Mouse (Mus musculus): ENCODE results near the gene Lmtk2. TPM values are rescaled to one million over a fixed set of nuclear protein-coding genes. Genes with fewer than 3 reads are reported as not detected.

Gene Lmtk2
- polyA plus RNA-seq, 1 experiment from 2014 or later: 6.5 TPM

GRCm38 (mm10) chr5:144178216-144178615 lies 78.0 kb downstream of the Lmtk2 start:
- Histone ChIP-seq H3K27ac (ENCODE audit: low read length) (no peak overlapping the region), H3K4me3 (replicated peaks; ENCODE audit: low read length) (no peak overlapping the region), H3K36me3 (ENCODE audit: control insufficient read depth, insufficient read depth, low read length) (peaks cover 15% of the 10 kb centered on the region; the same call in 1 of the 2 replicates), H3K4me2 (ENCODE audit: low read depth, low read length) (no peak overlapping the region), H3K27me3 (ENCODE audit: control insufficient read depth, insufficient read depth, low read length) (no peaks in the 10 kb centered on the region), H3K9ac (ENCODE audit: low read length) (no peak overlapping the region), H3K9me3 (replicated peaks; ENCODE audit: control insufficient read depth, low read length) (no peaks in the 10 kb centered on the region), H3K4me1 (ENCODE audit: control insufficient read depth, insufficient read depth, low read length) (no peaks in the 10 kb centered on the region)
- 46% methylated on average over 6 of the region's 6 CpGs for WGBS
- no peak for ATAC-seq (ENCODE audit: insufficient read depth, low FRiP score)

- H3K27me3 ChIP-seq (ENCODE audit: control insufficient read depth, insufficient read depth, low read length): no peaks in the 10 kb centered on the region
- WGBS: 86% methylated on average over 7 of the region's 7 CpGs
- no peak overlapping the region; the same call in 1 of the 2 replicates for H3K27ac ChIP-seq (ENCODE audit: low read length)
- no peak overlapping the region for H3K4me2 ChIP-seq (ENCODE audit: low read depth, low read length)
- H3K4me3 ChIP-seq (replicated peaks; ENCODE audit: low read length): no peak overlapping the region
- ATAC-seq (ENCODE audit: insufficient read depth, low FRiP score): no peak
- no peak overlapping the region for H3K9ac ChIP-seq (ENCODE audit: low read length)
- H3K9me3 ChIP-seq (replicated peaks; ENCODE audit: control insufficient read depth, low read length): no peaks in the 10 kb centered on the region
- H3K4me1 ChIP-seq (ENCODE audit: control insufficient read depth, insufficient read depth, low read length): no peaks in the 10 kb centered on the region
- no peaks in the 10 kb centered on the region; the same call in 1 of the 2 replicates for H3K36me3 ChIP-seq (ENCODE audit: control insufficient read depth, insufficient read depth, low read length)
Measured at GRCm38 (mm10) chr5:144181249-144181648, 81.0 kb downstream of the Lmtk2 start.

- no peak overlapping the region for H3K4me3 ChIP-seq (replicated peaks; ENCODE audit: low read length)
- no peaks in the 10 kb centered on the region for H3K4me1 ChIP-seq (ENCODE audit: control insufficient read depth, insufficient read depth, low read length)
- H3K4me2 ChIP-seq (ENCODE audit: low read depth, low read length): no peak overlapping the region
- ATAC-seq (ENCODE audit: insufficient read depth, low FRiP score): no peak
- H3K27me3 ChIP-seq (ENCODE audit: control insufficient read depth, insufficient read depth, low read length): no peaks in the 10 kb centered on the region
- H3K9me3 ChIP-seq (replicated peaks; ENCODE audit: control insufficient read depth, low read length): no peaks in the 10 kb centered on the region
- no peaks in the 10 kb centered on the region; the same call in 1 of the 2 replicates for H3K36me3 ChIP-seq (ENCODE audit: control insufficient read depth, insufficient read depth, low read length)
- peak overlapping the region; percentile 3; the same call in 1 of the 2 replicates for H3K27ac ChIP-seq (ENCODE audit: low read length)
- no peak overlapping the region for H3K9ac ChIP-seq (ENCODE audit: low read length)
- WGBS: 39% methylated on average over 20 of the region's 20 CpGs
Measured at GRCm38 (mm10) chr5:144182542-144183247, 82.5 kb downstream of the Lmtk2 start.

- 51% methylated on average over 8 of the region's 8 CpGs for WGBS
- Histone ChIP-seq H3K36me3 (ENCODE audit: control insufficient read depth, insufficient read depth, low read length) (no peaks in the 10 kb centered on the region; the same call in 1 of the 2 replicates), H3K4me2 (ENCODE audit: low read depth, low read length) (no peak overlapping the region), H3K4me1 (ENCODE audit: control insufficient read depth, insufficient read depth, low read length) (no peaks in the 10 kb centered on the region), H3K27ac (ENCODE audit: low read length) (peak overlapping the region; percentile 3; the same call in 1 of the 2 replicates), H3K27me3 (ENCODE audit: control insufficient read depth, insufficient read depth, low read length) (no peaks in the 10 kb centered on the region), H3K4me3 (replicated peaks; ENCODE audit: low read length) (no peak overlapping the region), H3K9me3 (replicated peaks; ENCODE audit: control insufficient read depth, low read length) (no peaks in the 10 kb centered on the region), H3K9ac (ENCODE audit: low read length) (no peak overlapping the region)
- no peak for ATAC-seq (ENCODE audit: insufficient read depth, low FRiP score)
Measured at GRCm38 (mm10) chr5:144183248-144183559, 83.0 kb downstream of the Lmtk2 start.

GRCm38 (mm10) chr5:144183647-144184335 lies 83.6 kb downstream of the Lmtk2 start:
- ATAC-seq (ENCODE audit: insufficient read depth, low FRiP score): peak; percentile 85
- peak overlapping the region; percentile 43 for H3K27ac ChIP-seq (ENCODE audit: low read length)

DNA sequence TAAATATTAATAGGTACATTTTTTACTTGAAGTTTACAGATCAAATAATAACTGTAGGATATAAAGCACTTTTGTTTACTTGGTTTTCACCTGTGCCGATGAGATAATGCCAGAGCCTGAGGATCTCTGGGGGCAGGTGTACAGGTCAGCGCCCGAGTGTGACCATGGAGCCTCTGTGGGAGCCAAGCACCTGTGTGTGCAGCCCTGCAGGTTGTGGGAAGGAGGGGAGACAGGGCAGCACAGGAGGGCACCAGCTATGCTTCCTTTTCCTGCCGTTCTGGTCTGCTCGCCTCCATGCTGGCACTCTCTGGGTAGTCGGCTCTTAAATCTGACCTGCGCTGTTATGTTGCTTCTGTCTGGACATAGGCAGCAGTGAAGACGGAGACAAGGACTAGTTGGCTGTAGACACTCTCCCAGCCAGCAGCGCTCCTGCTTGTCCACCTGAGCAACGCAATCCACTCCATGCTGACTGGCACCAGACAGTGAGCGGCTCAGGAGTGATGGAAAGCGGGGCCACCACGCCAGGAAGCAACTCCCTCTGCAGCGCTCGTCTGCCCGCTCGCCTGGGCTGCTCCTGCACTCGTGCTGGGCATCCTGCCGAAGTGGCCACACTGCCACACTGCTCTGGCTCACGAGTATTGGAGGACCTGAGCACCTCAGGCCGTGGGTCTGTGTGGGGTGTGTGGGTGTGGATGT lies 84.3 kb downstream of the Lmtk2 start:
- peak overlapping the region; percentile 66 for H3K27ac ChIP-seq (ENCODE audit: low read length)
- H3K27me3 ChIP-seq (ENCODE audit: control insufficient read depth, insufficient read depth, low read length): no peaks in the 10 kb centered on the region
- H3K36me3 ChIP-seq (ENCODE audit: control insufficient read depth, insufficient read depth, low read length): no peaks in the 10 kb centered on the region; the same call in 1 of the 2 replicates
- no peaks in the 10 kb centered on the region; the same call in 1 of the 2 replicates for H3K4me1 ChIP-seq (ENCODE audit: control insufficient read depth, insufficient read depth, low read length)
- ATAC-seq (ENCODE audit: insufficient read depth, low FRiP score): peak; percentile 79
- H3K4me2 ChIP-seq (ENCODE audit: low read depth, low read length): no peak overlapping the region
- WGBS: 79% methylated on average over 21 of the region's 21 CpGs
- no peak overlapping the region for H3K9ac ChIP-seq (ENCODE audit: low read length)
- H3K4me3 ChIP-seq (replicated peaks; ENCODE audit: low read length): no peak overlapping the region; the same call in 1 of the 2 replicates
- H3K9me3 ChIP-seq (replicated peaks; ENCODE audit: control insufficient read depth, low read length): no peaks in the 10 kb centered on the region

More at GRCm38 (mm10) chr5:144183647-144184335, 83.6 kb downstream of the Lmtk2 start:
- H3K27me3 ChIP-seq (ENCODE audit: control insufficient read depth, insufficient read depth, low read length): no peaks in the 10 kb centered on the region
- no peak overlapping the region for H3K9ac ChIP-seq (ENCODE audit: low read length)
- H3K4me2 ChIP-seq (ENCODE audit: low read depth, low read length): no peak overlapping the region
- no peak overlapping the region for H3K4me3 ChIP-seq (replicated peaks; ENCODE audit: low read length)
- 59% methylated on average over 7 of the region's 7 CpGs for WGBS
- no peaks in the 10 kb centered on the region for H3K4me1 ChIP-seq (ENCODE audit: control insufficient read depth, insufficient read depth, low read length)
- H3K9me3 ChIP-seq (replicated peaks; ENCODE audit: control insufficient read depth, low read length): no peaks in the 10 kb centered on the region
- H3K36me3 ChIP-seq (ENCODE audit: control insufficient read depth, insufficient read depth, low read length): no peaks in the 10 kb centered on the region; the same call in 1 of the 2 replicates

DNA sequence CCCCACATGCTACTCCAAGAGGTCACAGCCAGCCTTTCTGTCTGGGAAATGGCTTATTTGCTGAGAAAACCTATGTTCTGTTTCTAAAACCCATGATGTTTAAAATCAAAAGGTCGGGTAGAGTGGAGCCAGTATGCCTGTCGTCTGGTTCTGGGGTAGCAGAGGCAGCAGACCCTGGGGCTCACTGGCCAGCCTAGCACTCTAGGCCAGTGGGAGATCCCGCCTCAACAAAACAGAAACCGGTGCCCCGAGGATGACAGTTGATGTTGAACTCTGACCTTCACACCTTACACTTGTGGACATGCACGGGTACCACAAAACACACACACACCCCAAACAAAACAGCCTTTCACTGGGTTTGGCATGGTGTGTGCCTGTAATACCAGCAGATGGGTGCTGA lies 88.2 kb downstream of the Lmtk2 start:
- Histone ChIP-seq H3K9me3 (replicated peaks; ENCODE audit: control insufficient read depth, low read length) (no peaks in the 10 kb centered on the region), H3K4me3 (replicated peaks; ENCODE audit: low read length) (no peak overlapping the region), H3K36me3 (ENCODE audit: control insufficient read depth, insufficient read depth, low read length) (no peaks in the 10 kb centered on the region; the same call in 1 of the 2 replicates), H3K4me1 (ENCODE audit: control insufficient read depth, insufficient read depth, low read length) (peaks cover 8% of the 10 kb centered on the region; the same call in 1 of the 2 replicates), H3K27ac (ENCODE audit: low read length) (no peak overlapping the region), H3K9ac (ENCODE audit: low read length) (no peak overlapping the region), H3K27me3 (ENCODE audit: control insufficient read depth, insufficient read depth, low read length) (no peaks in the 10 kb centered on the region), H3K4me2 (ENCODE audit: low read depth, low read length) (no peak overlapping the region)
- ATAC-seq (ENCODE audit: insufficient read depth, low FRiP score): no peak
- WGBS: 73% methylated on average over 6 of the region's 6 CpGs

- Histone ChIP-seq H3K4me1 (ENCODE audit: control insufficient read depth, insufficient read depth, low read length) (peaks cover 8% of the 10 kb centered on the region; the same call in 1 of the 2 replicates), H3K27ac (ENCODE audit: low read length) (0 out of 2 replicates have a peak overlapping the region, but pooled peaks have one; percentile 26), H3K4me3 (replicated peaks; ENCODE audit: low read length) (no peak overlapping the region), H3K27me3 (ENCODE audit: control insufficient read depth, insufficient read depth, low read length) (no peaks in the 10 kb centered on the region), H3K36me3 (ENCODE audit: control insufficient read depth, insufficient read depth, low read length) (no peaks in the 10 kb centered on the region; the same call in 1 of the 2 replicates), H3K4me2 (ENCODE audit: low read depth, low read length) (no peak overlapping the region), H3K9me3 (replicated peaks; ENCODE audit: control insufficient read depth, low read length) (no peaks in the 10 kb centered on the region), H3K9ac (ENCODE audit: low read length) (no peak overlapping the region)
- ATAC-seq (ENCODE audit: insufficient read depth, low FRiP score): no peak
- WGBS: 67% methylated on average over 7 of the region's 7 CpGs
Measured at GRCm38 (mm10) chr5:144189327-144189726, 89.1 kb downstream of the Lmtk2 start.

Measured in stomach, embryonic 16.5 days (tissue).